Comparison of ENCODE assay signal across 21 mouse cellular contexts in genomic region chr1:157445398-157445910, GRCm38 (mm10). TPM values are rescaled to one million over a fixed set of nuclear protein-coding genes. Genes with fewer than 3 reads are reported as not detected.
DNase-seq lines count a peak whose midpoint lies in the region; ATAC-seq and TF ChIP-seq lines count a peak whose summit lies in the region.
"Had no signal": no experiment of that assay in that cellular context is flagged by ENCODE, and none has a peak within 500 bp of the region (broad histone marks: within the 10 kb centered on the region; RNA-seq: fewer than 3 reads in every experiment).

No protein-coding gene starts in this region.

- no peaks in the 10 kb centered on the region for H3K79me2 ChIP-seq in heart, adult 2 months (replicated peaks; ENCODE audit: control insufficient read depth, insufficient read depth, low read length)

- H3K9me3 ChIP-seq in liver, postnatal 0 days (ENCODE audit: low read length): no peaks in the 10 kb centered on the region
- no peaks in the 10 kb centered on the region for H3K9me3 ChIP-seq in liver, embryonic 12.5 days (replicated peaks)
- H3K9me3 ChIP-seq in forebrain, embryonic 15.5 days: no peaks in the 10 kb centered on the region
- H3K9me3 ChIP-seq: embryonic facial prominence, embryonic 15.5 days; heart, embryonic 10.5 days; intestine, embryonic 15.5 days; limb, embryonic 15.5 days; midbrain, embryonic 15.5 days; stomach, embryonic 15.5 days had no signal

- H3K27ac ChIP-seq in heart, adult 2 months: peak overlapping the region; percentile 95
- no peak overlapping the region for H3K27ac ChIP-seq in liver, postnatal 0 days (ENCODE audit: low read depth)
- no peak overlapping the region for H3K27ac ChIP-seq in liver, embryonic 12.5 days
- H3K27ac ChIP-seq in forebrain, embryonic 15.5 days (replicated peaks): no peak overlapping the region
- H3K27ac ChIP-seq: embryonic facial prominence, embryonic 15.5 days; hindbrain, embryonic 14.5 days; intestine, embryonic 15.5 days; midbrain, embryonic 15.5 days; stomach, embryonic 15.5 days had no signal

- TF ChIP-seq EP300 in heart, adult 2 months (IDR thresholded peaks at IDR 0.05; ENCODE audit: insufficient read depth, low read depth, low read length): no peak
- no peak for TF ChIP-seq EP300 in liver, postnatal 0 days (IDR thresholded peaks at IDR 0.05; ENCODE audit: low read depth)

- peaks cover 14% of the 10 kb centered on the region for H3K36me3 ChIP-seq in heart, adult 2 months (ENCODE audit: control insufficient read depth, insufficient read depth, low read length)
- no peaks in the 10 kb centered on the region for H3K36me3 ChIP-seq in liver, postnatal 0 days (replicated peaks; ENCODE audit: insufficient read depth, low read length)
- no peaks in the 10 kb centered on the region for H3K36me3 ChIP-seq in liver, embryonic 12.5 days
- no peaks in the 10 kb centered on the region for H3K36me3 ChIP-seq in forebrain, embryonic 15.5 days
- H3K36me3 ChIP-seq: embryonic facial prominence, embryonic 15.5 days; heart, embryonic 10.5 days; intestine, embryonic 15.5 days; limb, embryonic 15.5 days; midbrain, embryonic 15.5 days; stomach, embryonic 15.5 days had no signal

- 82% methylated on average over 6 of the region's 6 CpGs for WGBS in heart, adult 2 months
- 77% methylated on average over 6 of the region's 6 CpGs for WGBS in liver, postnatal 0 days (ENCODE audit: insufficient replicate concordance)
- WGBS in liver, embryonic 12.5 days (ENCODE audit: insufficient replicate concordance): 68% methylated on average over 6 of the region's 6 CpGs
- WGBS in forebrain, embryonic 15.5 days: 90% methylated on average over 6 of the region's 6 CpGs

- no peak overlapping the region for H3K4me3 ChIP-seq in heart, adult 2 months
- no peak overlapping the region for H3K4me3 ChIP-seq in liver, postnatal 0 days (ENCODE audit: low read depth, low read length)
- no peak overlapping the region for H3K4me3 ChIP-seq in liver, embryonic 12.5 days
- no peak overlapping the region for H3K4me3 ChIP-seq in forebrain, embryonic 15.5 days
- H3K4me3 ChIP-seq: embryonic facial prominence, embryonic 15.5 days; heart, embryonic 10.5 days; intestine, embryonic 15.5 days; limb, embryonic 15.5 days; midbrain, embryonic 15.5 days; stomach, embryonic 15.5 days had no signal

- H3K9ac ChIP-seq in heart, adult 2 months (ENCODE audit: low read depth, low read length): no peak overlapping the region
- no peak overlapping the region for H3K9ac ChIP-seq in liver, postnatal 0 days (replicated peaks)
- no peak overlapping the region for H3K9ac ChIP-seq in liver, embryonic 12.5 days
- H3K9ac ChIP-seq in forebrain, embryonic 15.5 days (replicated peaks): no peak overlapping the region
- H3K9ac ChIP-seq: embryonic facial prominence, embryonic 15.5 days; hindbrain, embryonic 14.5 days; intestine, embryonic 15.5 days; limb, embryonic 15.5 days; lung, embryonic 14.5 days; midbrain, embryonic 15.5 days; stomach, embryonic 15.5 days had no signal

- ATAC-seq in liver, postnatal 0 days: no peak
- ATAC-seq in liver, embryonic 12.5 days: no peak
- no peak for ATAC-seq in forebrain, embryonic 15.5 days (replicated peaks)
- ATAC-seq: intestine, embryonic 15.5 days; midbrain, embryonic 15.5 days had no signal

- H3K27me3 ChIP-seq in heart, adult 2 months (ENCODE audit: control insufficient read depth, insufficient read depth, low read length): no peaks in the 10 kb centered on the region
- H3K27me3 ChIP-seq in liver, postnatal 0 days (ENCODE audit: insufficient read depth, low read length): no peaks in the 10 kb centered on the region
- peaks cover 3% of the 10 kb centered on the region; the same call in 1 of the 2 replicates for H3K27me3 ChIP-seq in liver, embryonic 12.5 days (replicated peaks)
- H3K27me3 ChIP-seq in forebrain, embryonic 15.5 days: no peaks in the 10 kb centered on the region
- H3K27me3 ChIP-seq: intestine, embryonic 15.5 days; midbrain, embryonic 15.5 days; stomach, embryonic 15.5 days had no signal

- TF ChIP-seq CTCF in heart, adult 2 months (IDR thresholded peaks at IDR 0.05): no peak
- TF ChIP-seq CTCF in liver, postnatal 0 days (IDR thresholded peaks at IDR 0.05; ENCODE audit: low read depth): no peak

- DNase-seq in heart, adult 2 months: peak in 1 of 2 experiments; percentile 15
- no peak for DNase-seq in heart, postnatal 25 days (ENCODE audit: low spot score)
- peak; percentile 18 for DNase-seq in liver, postnatal 0 days
- peak; percentile 26 for DNase-seq in brain, adult 2 months (ENCODE audit: low read depth, low spot score)
- DNase-seq in skeletal muscle tissue, adult 2 months (ENCODE audit: low read depth, low spot score): peak; percentile 25
- no peak for DNase-seq in testis, postnatal 10 days (ENCODE audit: low spot score)
- DNase-seq: cerebellum, adult 11 months; cerebellum, postnatal 14 days; gastrocnemius, postnatal 10 days; lung, embryonic 14.5 days; right cerebral cortex, postnatal 14 days; thymus, adult 2 months had no signal

- no peak for TF ChIP-seq POLR2A in heart, adult 2 months (IDR thresholded peaks at IDR 0.05; ENCODE audit: insufficient read depth, low read depth, low read length)

- peaks cover 27% of the 10 kb centered on the region for H3K4me1 ChIP-seq in heart, adult 2 months (ENCODE audit: control insufficient read depth, insufficient read depth, low read length)
- peaks cover 14% of the 10 kb centered on the region for H3K4me1 ChIP-seq in liver, postnatal 0 days (ENCODE audit: insufficient read depth)
- peaks cover 32% of the 10 kb centered on the region for H3K4me1 ChIP-seq in liver, embryonic 12.5 days
- peaks cover 50% of the 10 kb centered on the region for H3K4me1 ChIP-seq in forebrain, embryonic 15.5 days

- intact Hi-C loops in heart, adult 2 months (cut with DNase I): loop anchor here (5.0 kb wide), 2 partner anchors 92 to 158 kb away; no protein-coding TSS in a partner anchor
- intact Hi-C loops in heart, postnatal 25 days (cut with DNase I): no loop called here

- no peak overlapping the region for H3K4me2 ChIP-seq in liver, postnatal 0 days (ENCODE audit: low read depth, low read length)
- no peak overlapping the region for H3K4me2 ChIP-seq in liver, embryonic 12.5 days
- H3K4me2 ChIP-seq in forebrain, embryonic 15.5 days (replicated peaks): no peak overlapping the region
- H3K4me2 ChIP-seq: embryonic facial prominence, embryonic 15.5 days; hindbrain, embryonic 14.5 days; intestine, embryonic 15.5 days; limb, embryonic 15.5 days; lung, embryonic 14.5 days; midbrain, embryonic 15.5 days; stomach, embryonic 15.5 days had no signal

RNA-seq across cellular contexts. Expression of gene Cryzl2, which starts 12.9 kb away (rescaled TPM):
- total RNA-seq in heart, adult 2 months (2021): 1 to 10 TPM; 8.4 to 9.5 TPM
- 15.2 and 21.8 TPM in 2 replicates for polyA plus RNA-seq in heart, adult 2 months (2012; rRNA removed)
- 10 to 100 TPM in 1 of 2 experiments, 1 to 10 TPM in 1; 8.4 to 10.3 TPM for total RNA-seq in heart, postnatal 25 days (2021)
- polyA plus RNA-seq in liver, postnatal 0 days (2015; fragmentation: Nextera tagmentation; extraction: Ambion mirVana): 9.5 TPM in 2 replicates
- 6.8 and 7.0 TPM in 2 replicates for polyA plus RNA-seq in liver, embryonic 12.5 days (2016; fragmentation: Nextera tagmentation; extraction: Ambion mirVana)
- polyA plus RNA-seq in forebrain, embryonic 15.5 days (2015; fragmentation: Nextera tagmentation; extraction: Ambion mirVana): 5.2 and 6.4 TPM in 2 replicates

RNA-seq across cellular contexts. Expression of gene Rasal2, which starts 33.1 kb away (rescaled TPM):
- total RNA-seq in heart, adult 2 months (2021): 10 to 100 TPM; 22.2 to 23.2 TPM
- polyA plus RNA-seq in heart, adult 2 months (2012; rRNA removed): 5.1 and 10.7 TPM in 2 replicates
- total RNA-seq in heart, postnatal 25 days (2021): 10 to 100 TPM; 21.6 to 34.8 TPM
- polyA plus RNA-seq in liver, postnatal 0 days (2015; fragmentation: Nextera tagmentation; extraction: Ambion mirVana): 10.7 and 12.5 TPM in 2 replicates
- polyA plus RNA-seq in liver, embryonic 12.5 days (2016; fragmentation: Nextera tagmentation; extraction: Ambion mirVana): 3.4 and 3.8 TPM in 2 replicates
- polyA plus RNA-seq in forebrain, embryonic 15.5 days (2015; fragmentation: Nextera tagmentation; extraction: Ambion mirVana): 36.6 and 37.8 TPM in 2 replicates

Comparison
In these comparisons a context has a peak if more than half of its experiments do, and no peak if none do; other contexts are left out.
1. DNase-seq: peak in liver, postnatal 0 days (single experiment), brain, adult 2 months (single experiment) and skeletal muscle tissue, adult 2 months (single experiment); none in heart, postnatal 25 days (single experiment) and testis, postnatal 10 days (single experiment).